Mouse (Mus musculus) C2C12 (cell line): ENCODE measurements around the gene Cdk4. TPM values are rescaled to one million over a fixed set of nuclear protein-coding genes. Genes with fewer than 3 reads are reported as not detected.

Experiments used
- H3K27me3 ChIP-seq: one replicate; pipeline ENCODE4 v1.6.1; 2011; ENCODE audit not compliant: control insufficient read depth, insufficient read depth, insufficient read length
- H3K36me3 ChIP-seq: one replicate; pipeline ENCODE4 v1.6.1; 2011; ENCODE audit not compliant: control insufficient read depth, insufficient read depth
- H3K4me3 ChIP-seq: one replicate; pipeline ENCODE4 v1.5.1; 2011; ENCODE audit warnings: mild to moderate bottlenecking, control low read depth; ENCODE audit not compliant: poor library complexity, insufficient read depth, severe bottlenecking
- H3K79me2 ChIP-seq: one replicate; pipeline ENCODE4 v1.6.1; 2011; ENCODE audit not compliant: control insufficient read depth, insufficient read depth
- H3K79me3 ChIP-seq: one replicate; pipeline ENCODE4 v1.6.1; 2011; ENCODE audit warnings: low read depth, control low read depth
- H3ac ChIP-seq: one replicate; pipeline ENCODE3; 2011; ENCODE audit warnings: low read depth; ENCODE audit not compliant: control insufficient read depth, insufficient read length
- CEBPB ChIP-seq: IDR thresholded peaks from one replicate; pipeline ENCODE4 v1.6.1; 2011; ENCODE audit warnings: low read depth, mild to moderate bottlenecking, control low read depth, moderate library complexity
- CTCF ChIP-seq: IDR thresholded peaks from one replicate; pipeline ENCODE4 v1.5.1; 2011; ENCODE audit not compliant: control insufficient read depth, insufficient read depth, insufficient read length
- FOSL1 ChIP-seq: IDR thresholded peaks from one replicate; pipeline ENCODE4 v1.8.0; 2011; ENCODE audit warnings: mild to moderate bottlenecking, low read length; ENCODE audit not compliant: poor library complexity, insufficient read depth, severe bottlenecking
- MAX ChIP-seq: IDR thresholded peaks from one replicate; pipeline ENCODE4 v1.6.1; 2011; ENCODE audit warnings: mild to moderate bottlenecking, control low read depth
- MYOD1 ChIP-seq: IDR thresholded peaks from one replicate; pipeline ENCODE4 v1.6.1; 2011; ENCODE audit warnings: low read depth; ENCODE audit not compliant: control insufficient read depth, insufficient read length
- MYOG ChIP-seq: IDR thresholded peaks from one replicate; pipeline ENCODE4 v1.6.1; 2011; ENCODE audit not compliant: control insufficient read depth, insufficient read length; ENCODE audit errors: extremely low read depth
- USF1 ChIP-seq: IDR thresholded peaks from one replicate; pipeline ENCODE4 v1.6.1; 2011; ENCODE audit warnings: low read depth, mild to moderate bottlenecking, control low read depth, moderate library complexity
- polyA plus RNA-seq: library from polyadenylated mRNA; unstranded; fragments of >200 nt; fragmentation: generic; extraction: Trizol; gene quantifications from one replicate; pipeline ENCODE4 v1.2.1, GENCODE M21; 2012; ENCODE audit warnings: missing spikeins

Gene Cdk4
- polyA plus RNA-seq, 1 experiment: 714 TPM

DNA sequence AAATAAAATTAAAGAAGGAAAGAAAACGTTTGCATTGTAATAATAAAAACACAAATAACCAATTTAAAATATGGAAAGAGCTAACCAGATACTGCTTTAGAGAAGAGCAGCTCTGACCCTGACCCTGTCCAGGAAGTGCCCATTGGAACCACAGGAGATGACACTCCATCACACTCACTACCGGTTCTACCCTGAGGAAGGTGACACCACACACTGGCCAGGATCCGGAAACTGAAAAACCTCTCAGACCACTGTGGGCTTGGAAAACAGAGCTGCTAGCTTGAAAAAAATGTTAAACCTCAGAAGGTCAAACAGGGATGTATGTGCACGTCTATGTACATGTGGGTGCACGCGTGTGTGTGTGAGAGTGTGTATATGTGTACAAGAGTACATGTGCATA is 37.8 kb downstream of the Cdk4 start:
- H3K36me3 ChIP-seq: peaks cover 8% of the 10 kb centered on the region
- H3K79me2 ChIP-seq: no peaks in the 10 kb centered on the region

GRCm38 (mm10) chr10:127103631-127104030 is 40.3 kb downstream of the Cdk4 start:
- Histone ChIP-seq H3K4me3 (no peak overlapping the region), H3K79me2 (no peaks in the 10 kb centered on the region), H3K27me3 (no peaks in the 10 kb centered on the region), H3K79me3 (no peaks in the 10 kb centered on the region), H3K36me3 (no peaks in the 10 kb centered on the region), H3ac (no peak overlapping the region)
- TF ChIP-seq MYOG (no peak), MYOD1 (no peak), FOSL1 (no peak), CEBPB (no peak), USF1 (no peak), CTCF (no peak), MAX (no peak)

More for the DNA sequence above, 37.8 kb downstream of the Cdk4 start:
- no peaks in the 10 kb centered on the region for H3K27me3 ChIP-seq
- H3ac ChIP-seq: no peak overlapping the region
- TF ChIP-seq FOSL1 (no peak), MYOD1 (no peak), USF1 (no peak), MYOG (no peak), MAX (no peak), CEBPB (no peak), CTCF (no peak)
- H3K79me3 ChIP-seq: no peaks in the 10 kb centered on the region
- H3K4me3 ChIP-seq: no peak overlapping the region

DNA sequence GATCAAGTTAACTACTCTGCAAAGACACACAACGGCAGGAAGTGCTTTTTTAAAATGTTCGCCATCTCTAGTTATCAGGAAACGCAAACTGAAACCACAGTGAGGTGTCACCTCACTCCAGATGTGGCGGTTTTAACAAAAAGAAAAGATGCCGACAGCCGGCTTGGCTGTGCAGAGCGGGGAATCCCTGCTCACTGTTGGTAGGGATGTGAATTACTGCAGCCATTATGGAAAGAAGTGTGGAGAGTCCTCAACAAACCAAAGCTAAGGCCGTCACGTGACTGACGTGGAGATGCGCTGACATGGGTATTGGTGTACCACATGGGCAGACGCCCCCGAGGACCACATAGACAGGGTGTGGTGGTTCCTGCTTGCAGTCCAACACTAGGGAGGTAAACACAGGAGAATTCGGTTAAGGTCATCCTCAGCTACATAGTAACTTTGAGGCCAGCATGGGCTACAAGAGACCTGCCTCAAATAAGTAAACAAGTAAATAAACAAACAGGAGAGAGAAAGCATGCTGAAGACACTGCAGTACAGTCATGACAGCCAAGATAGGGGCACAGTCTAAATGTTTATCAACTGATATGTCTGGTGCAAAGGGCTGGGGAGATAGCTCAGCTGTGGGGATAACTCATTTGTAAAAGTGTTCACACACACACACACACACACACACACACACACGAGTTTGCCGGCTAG is 44.4 kb downstream of the Cdk4 start:
- H3K4me3 ChIP-seq: no peak overlapping the region
- TF ChIP-seq USF1 (no peak), MYOD1 (no peak), MYOG (no peak), MAX (no peak), CEBPB (no peak), FOSL1 (no peak), CTCF (no peak)
- H3K36me3 ChIP-seq: no peaks in the 10 kb centered on the region

GRCm38 (mm10) chr10:127108262-127108583 is 44.9 kb downstream of the Cdk4 start:
- Histone ChIP-seq H3ac (no peak overlapping the region), H3K79me2 (no peaks in the 10 kb centered on the region), H3K27me3 (no peaks in the 10 kb centered on the region), H3K36me3 (no peaks in the 10 kb centered on the region), H3K4me3 (no peak overlapping the region), H3K79me3 (no peaks in the 10 kb centered on the region)
- TF ChIP-seq CEBPB: no peak
- no peak for TF ChIP-seq MYOG
- no peak for TF ChIP-seq USF1
- no peak for TF ChIP-seq FOSL1
- TF ChIP-seq CTCF: no peak
- TF ChIP-seq MAX: no peak
- TF ChIP-seq MYOD1: no peak

More for the DNA sequence above, 44.4 kb downstream of the Cdk4 start:
- Histone ChIP-seq H3K79me2 (no peaks in the 10 kb centered on the region), H3K27me3 (no peaks in the 10 kb centered on the region), H3ac (no peak overlapping the region), H3K79me3 (no peaks in the 10 kb centered on the region)

- Histone ChIP-seq H3K79me2 (no peaks in the 10 kb centered on the region), H3ac (no peak overlapping the region), H3K27me3 (no peaks in the 10 kb centered on the region), H3K4me3 (no peak overlapping the region), H3K79me3 (no peaks in the 10 kb centered on the region), H3K36me3 (peaks cover 11% of the 10 kb centered on the region)
- no peak for TF ChIP-seq CEBPB
- no peak for TF ChIP-seq MAX
- TF ChIP-seq MYOG: no peak
- TF ChIP-seq FOSL1: no peak
- TF ChIP-seq USF1: no peak
- TF ChIP-seq MYOD1: no peak
- no peak for TF ChIP-seq CTCF
Measured at GRCm38 (mm10) chr10:127111001-127111887, 47.9 kb downstream of the Cdk4 start.
